Mouse (Mus musculus): ENCODE data around the gene Trpm5.

DNA sequence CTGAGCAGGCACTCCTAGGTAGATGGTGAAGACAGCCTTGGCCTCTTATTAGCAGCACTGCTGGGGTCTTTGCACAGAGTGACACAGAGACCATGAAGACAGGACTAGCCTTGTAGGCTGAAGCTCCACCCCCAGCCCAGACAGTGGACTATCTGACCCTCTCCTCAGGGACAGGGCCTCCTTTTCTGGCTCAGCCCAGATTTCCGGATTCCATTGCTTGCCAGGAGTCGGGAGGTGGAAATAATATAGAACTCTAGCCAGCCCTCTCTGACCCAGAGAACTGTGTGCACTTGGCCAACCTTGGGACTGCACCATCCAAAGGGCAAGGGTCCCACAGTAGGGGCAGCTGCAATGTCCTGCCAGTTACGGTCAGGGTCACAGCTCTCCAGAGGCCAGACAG is 52.4 kb downstream of the Trpm5 start:
- no peak for TF ChIP-seq EP300 (IDR thresholded peaks at IDR 0.05)
- no peak for TF ChIP-seq CTCF (IDR thresholded peaks at IDR 0.05)
